26 mouse cellular contexts compared by ENCODE assay signal in genomic region chrX:53201616-53202015, GRCm38 (mm10). TPM values are rescaled to one million over a fixed set of nuclear protein-coding genes. Genes with fewer than 3 reads are reported as not detected.
"Had no signal": no experiment of that assay in that cellular context is flagged by ENCODE, and none has a peak within 500 bp of the region (broad histone marks: within the 10 kb centered on the region; RNA-seq: fewer than 3 reads in every experiment).

No protein-coding gene starts in this region.

- H3K27me3 ChIP-seq: limb, embryonic 12.5 days; limb, embryonic 15.5 days; midbrain, embryonic 12.5 days; midbrain, embryonic 15.5 days; neural tube, embryonic 12.5 days; neural tube, embryonic 15.5 days; stomach, embryonic 15.5 days had no signal

- H3K9me3 ChIP-seq: limb, embryonic 12.5 days; limb, embryonic 15.5 days; midbrain, embryonic 12.5 days; midbrain, embryonic 15.5 days; neural tube, embryonic 12.5 days; neural tube, embryonic 15.5 days; stomach, embryonic 15.5 days had no signal

- H3K4me2 ChIP-seq: limb, embryonic 12.5 days; limb, embryonic 15.5 days; liver, embryonic 11.5 days; lung, embryonic 14.5 days; midbrain, embryonic 12.5 days; midbrain, embryonic 15.5 days; neural tube, embryonic 12.5 days; neural tube, embryonic 15.5 days; stomach, embryonic 15.5 days had no signal

- H3K4me3 ChIP-seq: limb, embryonic 12.5 days; limb, embryonic 15.5 days; midbrain, embryonic 12.5 days; midbrain, embryonic 15.5 days; neural tube, embryonic 12.5 days; neural tube, embryonic 15.5 days; stomach, embryonic 15.5 days had no signal

- H3K4me1 ChIP-seq: limb, embryonic 15.5 days; midbrain, embryonic 12.5 days; midbrain, embryonic 15.5 days; neural tube, embryonic 12.5 days; neural tube, embryonic 15.5 days; stomach, embryonic 15.5 days had no signal

- ATAC-seq: liver, postnatal 0 days; lung, postnatal 0 days; midbrain, embryonic 15.5 days had no signal

- H3K9ac ChIP-seq: limb, embryonic 12.5 days; limb, embryonic 15.5 days; liver, embryonic 14.5 days; liver, postnatal 0 days; lung, embryonic 14.5 days; midbrain, embryonic 12.5 days; midbrain, embryonic 15.5 days; neural tube, embryonic 12.5 days; neural tube, embryonic 15.5 days; stomach, embryonic 15.5 days had no signal

- H3K36me3 ChIP-seq: limb, embryonic 12.5 days; limb, embryonic 15.5 days; midbrain, embryonic 12.5 days; midbrain, embryonic 15.5 days; neural tube, embryonic 12.5 days; neural tube, embryonic 15.5 days; stomach, embryonic 15.5 days had no signal

- H3K27ac ChIP-seq: limb, embryonic 12.5 days; limb, embryonic 15.5 days; liver, embryonic 14.5 days; macrophage; midbrain, embryonic 12.5 days; midbrain, embryonic 15.5 days; neural tube, embryonic 12.5 days; neural tube, embryonic 15.5 days; stomach, embryonic 15.5 days had no signal

- DNase-seq: kidney, adult 2 months; kidney, postnatal 10 days; kidney, postnatal 4 days; left cerebral cortex, postnatal 4 days; liver, postnatal 0 days; lung, embryonic 14.5 days; retina, postnatal 1 day; right cerebral cortex, postnatal 25 days; spleen, adult 18-20 months; thymus, postnatal 25 days had no signal

RNA-seq across cellular contexts. Expression of gene Plac1, which starts 38.3 kb away (rescaled TPM):
- total RNA-seq: layer of hippocampus, adult 18-20 months; layer of hippocampus, postnatal 14 days; left cerebral cortex, adult 8-10 months; left cerebral cortex, postnatal 14 days; left cerebral cortex, postnatal 4 days; megakaryocyte, adult 5-6 weeks had no signal
- polyA plus RNA-seq: kidney, adult 2 months; macrophage had no signal
